ENCODE assay signal across 8 mouse cellular contexts in the genomic region with DNA sequence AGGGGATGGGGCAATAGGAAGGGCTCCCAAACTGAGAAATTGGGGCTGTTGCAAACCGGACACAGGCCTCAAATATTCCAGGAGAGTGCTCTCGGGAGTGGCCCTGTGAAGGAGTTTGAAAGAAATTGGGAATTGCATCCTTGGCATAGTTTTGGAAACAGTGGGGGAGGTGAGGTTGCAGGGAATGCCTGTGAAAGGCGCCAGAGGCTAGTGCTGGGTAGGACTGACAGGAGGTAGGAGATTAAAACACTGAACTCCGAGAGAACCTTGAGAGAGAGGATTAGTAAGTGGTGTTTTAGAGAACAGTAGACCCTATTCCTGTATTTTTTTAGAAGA. TPM values are rescaled to one million over a fixed set of nuclear protein-coding genes. Genes with fewer than 3 reads are reported as not detected.
DNase-seq lines count a peak whose midpoint lies in the region; ATAC-seq and TF ChIP-seq lines count a peak whose summit lies in the region.

No protein-coding gene starts in this region.

- peak overlapping the region; percentile 54 for H3K4me3 ChIP-seq in neural tube, embryonic 11.5 days (ENCODE audit: low read depth, low read length)
- peak overlapping the region; percentile 35 for H3K4me3 ChIP-seq in limb, embryonic 11.5 days (ENCODE audit: low read depth, low read length)
- H3K4me3 ChIP-seq in small intestine, adult 2 months (ENCODE audit: low read depth, low read length): peak overlapping the region; percentile 70

- peak; percentile 25 for DNase-seq in embryo, embryonic 10 days (ENCODE audit: low spot score)
- no peak for DNase-seq in embryo, embryonic 11 days
- no peak for DNase-seq in neural tube, embryonic 11.5 days (ENCODE audit: low spot score)
- DNase-seq in neural tube, embryonic 10.5 days (ENCODE audit: extremely low spot score, low spot score): no peak
- no peak for DNase-seq in limb, embryonic 11.5 days (ENCODE audit: low spot score)
- DNase-seq in layer of hippocampus, postnatal 14 days (ENCODE audit: low spot score in 2 of 2): no peak
- no peak for DNase-seq in frontal cortex, postnatal 10 days (ENCODE audit: low spot score in 2 of 2)

- no peak for TF ChIP-seq POLR2A in small intestine, adult 2 months (IDR thresholded peaks at IDR 0.05; ENCODE audit: low read depth, low read length)

- peak overlapping the region; percentile 61 for H3K9ac ChIP-seq in neural tube, embryonic 11.5 days (ENCODE audit: low read length)
- peak overlapping the region; percentile 22; the same call in 1 of the 2 replicates for H3K9ac ChIP-seq in limb, embryonic 11.5 days (ENCODE audit: low read length)

- no peaks in the 10 kb centered on the region for H3K9me3 ChIP-seq in neural tube, embryonic 11.5 days (ENCODE audit: control insufficient read depth, low read length)
- no peaks in the 10 kb centered on the region for H3K9me3 ChIP-seq in limb, embryonic 11.5 days (ENCODE audit: control insufficient read depth, low read length)

- H3K4me2 ChIP-seq in neural tube, embryonic 11.5 days (ENCODE audit: low read depth): peak overlapping the region; percentile 71
- peak overlapping the region; percentile 70 for H3K4me2 ChIP-seq in limb, embryonic 11.5 days (ENCODE audit: low read depth, severe bottlenecking)

- H3K36me3 ChIP-seq in neural tube, embryonic 11.5 days (ENCODE audit: control insufficient read depth, insufficient read depth, low read length): no peaks in the 10 kb centered on the region
- no peaks in the 10 kb centered on the region for H3K36me3 ChIP-seq in limb, embryonic 11.5 days (ENCODE audit: control insufficient read depth, insufficient read depth, low read length)
- H3K36me3 ChIP-seq in small intestine, adult 2 months (ENCODE audit: control insufficient read depth, insufficient read depth, low read length): no peaks in the 10 kb centered on the region

- H3K4me1 ChIP-seq in neural tube, embryonic 11.5 days (ENCODE audit: control insufficient read depth, insufficient read depth, low read length): peaks cover 4% of the 10 kb centered on the region; the same call in 1 of the 2 replicates
- peaks cover 9% of the 10 kb centered on the region; the same call in 1 of the 2 replicates for H3K4me1 ChIP-seq in limb, embryonic 11.5 days (ENCODE audit: control insufficient read depth, insufficient read depth, low read length)
- H3K4me1 ChIP-seq in small intestine, adult 2 months (ENCODE audit: control insufficient read depth, insufficient read depth, insufficient read length, low read length): peaks cover 30% of the 10 kb centered on the region

- 0% methylated on average over 4 of the region's 4 CpGs for WGBS in neural tube, embryonic 11.5 days
- 0% methylated on average over 4 of the region's 4 CpGs for WGBS in limb, embryonic 11.5 days
- 2% methylated on average over 4 of the region's 4 CpGs for WGBS in small intestine, adult 2 months

- TF ChIP-seq CTCF in small intestine, adult 2 months (IDR thresholded peaks at IDR 0.05; ENCODE audit: extremely low read depth, insufficient read length, insufficient replicate concordance, low read depth, low read length): no peak

- H3K27ac ChIP-seq in neural tube, embryonic 11.5 days (ENCODE audit: low read depth, low read length): no peak overlapping the region
- peak overlapping the region; percentile 82; the same call in 1 of the 2 replicates for H3K27ac ChIP-seq in limb, embryonic 11.5 days (replicated peaks; ENCODE audit: low read depth, low read length)
- H3K27ac ChIP-seq in small intestine, adult 2 months (ENCODE audit: insufficient read depth, low read depth, low read length): peak overlapping the region; percentile 81

- no peaks in the 10 kb centered on the region for H3K27me3 ChIP-seq in neural tube, embryonic 11.5 days (ENCODE audit: control insufficient read depth, insufficient read depth, low read length)
- no peaks in the 10 kb centered on the region for H3K27me3 ChIP-seq in limb, embryonic 11.5 days (ENCODE audit: control insufficient read depth, insufficient read depth, low read length)
- no peaks in the 10 kb centered on the region for H3K27me3 ChIP-seq in small intestine, adult 2 months (ENCODE audit: control insufficient read depth, insufficient read depth, low read length)

- 0 out of 2 replicates have a peak, but pooled peaks have one; percentile 0 for ATAC-seq in neural tube, embryonic 11.5 days (ENCODE audit: insufficient read depth, low FRiP score, low TSS enrichment)
- peak; percentile 3; the same call in 1 of the 2 replicates for ATAC-seq in limb, embryonic 11.5 days (ENCODE audit: insufficient number of reproducible peaks, low FRiP score, low TSS enrichment, low read depth)

RNA-seq across cellular contexts. Expression of a gene that starts 0.6 kb away (rescaled TPM):
- polyA plus RNA-seq in neural tube, embryonic 11.5 days (2014; fragmentation: Nextera tagmentation; extraction: Ambion mirVana): 28.6 and 33.2 TPM in 2 replicates
- polyA plus RNA-seq in limb, embryonic 11.5 days (2014; fragmentation: Nextera tagmentation; extraction: Ambion mirVana): 33.8 and 41.1 TPM in 2 replicates
- polyA plus RNA-seq in small intestine, adult 2 months (2012; rRNA removed): 97.4 and 231 TPM in 2 replicates
- total RNA-seq in layer of hippocampus, postnatal 14 days (2021): 10 to 100 TPM; 48.7 to 50.9 TPM

RNA-seq across cellular contexts. Expression of a gene that starts 33.5 kb away (rescaled TPM):
- 0.08 and 0.12 TPM in 2 replicates for polyA plus RNA-seq in neural tube, embryonic 11.5 days (2014; fragmentation: Nextera tagmentation; extraction: Ambion mirVana)
- polyA plus RNA-seq in limb, embryonic 11.5 days (2014; fragmentation: Nextera tagmentation; extraction: Ambion mirVana): 0.06 TPM in 1 of 2 replicates, not detected in the other
- polyA plus RNA-seq in small intestine, adult 2 months (2012; rRNA removed): 0.10 and 0.42 TPM in 2 replicates
- total RNA-seq in layer of hippocampus, postnatal 14 days (2021): under 1 TPM; 0.14 to 0.26 TPM

RNA-seq across cellular contexts. Expression of a gene that starts 40.5 kb away (rescaled TPM):
- not detected in 2 replicates for polyA plus RNA-seq in neural tube, embryonic 11.5 days (2014; fragmentation: Nextera tagmentation; extraction: Ambion mirVana)
- polyA plus RNA-seq in limb, embryonic 11.5 days (2014; fragmentation: Nextera tagmentation; extraction: Ambion mirVana): not detected in 2 replicates
- polyA plus RNA-seq in small intestine, adult 2 months (2012; rRNA removed): 0.11 and 0.13 TPM in 2 replicates
- total RNA-seq in layer of hippocampus, postnatal 14 days (2021): not detected

RNA-seq across cellular contexts. Expression of a gene that starts 41.5 kb away (rescaled TPM):
- 57.2 and 62.5 TPM in 2 replicates for polyA plus RNA-seq in neural tube, embryonic 11.5 days (2014; fragmentation: Nextera tagmentation; extraction: Ambion mirVana)
- polyA plus RNA-seq in limb, embryonic 11.5 days (2014; fragmentation: Nextera tagmentation; extraction: Ambion mirVana): 54.1 and 58.0 TPM in 2 replicates
- 0.38 and 0.42 TPM in 2 replicates for polyA plus RNA-seq in small intestine, adult 2 months (2012; rRNA removed)
- total RNA-seq in layer of hippocampus, postnatal 14 days (2021): 10 to 100 TPM; 28.2 to 35.5 TPM

RNA-seq across cellular contexts. Expression of a gene that starts 57.6 kb away (rescaled TPM):
- polyA plus RNA-seq in neural tube, embryonic 11.5 days (2014; fragmentation: Nextera tagmentation; extraction: Ambion mirVana): 0.20 and 0.21 TPM in 2 replicates
- polyA plus RNA-seq in limb, embryonic 11.5 days (2014; fragmentation: Nextera tagmentation; extraction: Ambion mirVana): 0.88 and 0.91 TPM in 2 replicates
- polyA plus RNA-seq in small intestine, adult 2 months (2012; rRNA removed): 0.53 and 1.2 TPM in 2 replicates
- under 1 TPM in 1 of 2 experiments, not detected in 1; 0.07 TPM for total RNA-seq in layer of hippocampus, postnatal 14 days (2021)
